Mouse (Mus musculus): ENCODE results near the gene Hpn. TPM values are rescaled to one million over a fixed set of nuclear protein-coding genes. Genes with fewer than 3 reads are reported as not detected.

The Hpn gene
- total and polyA plus RNA-seq, 2 experiments from 2014 or later, result 0.49 to 0.62 TPM

GRCm38 (mm10) chr7:31145596-31146160, 30.6 kb upstream of the Hpn start:
- H3K9ac ChIP-seq (replicated peaks; ENCODE audit: low read length, poor library complexity, severe bottlenecking), result 0 out of 2 replicates have a peak overlapping the region, but pooled peaks have one; percentile 5
- ATAC-seq (ENCODE audit: low FRiP score), result no peak
- DNase-seq (ENCODE audit: low spot score), result no peak
- TF ChIP-seq CTCF (IDR thresholded peaks at IDR 0.05), result no peak
- H3K4me1 ChIP-seq (ENCODE audit: insufficient read depth, low read length), result 0 out of 2 replicates have a peak, but pooled peaks cover 11% of the 10 kb centered on the region
- H3K4me3 ChIP-seq (ENCODE audit: low read depth, low read length), result no peak overlapping the region
- H3K27me3 ChIP-seq (ENCODE audit: insufficient read depth, low read length), result no peaks in the 10 kb centered on the region
- 89% methylated on average over 12 of the region's 12 CpGs for WGBS
- no peaks in the 10 kb centered on the region for H3K9me3 ChIP-seq (ENCODE audit: low read length)
- H3K27ac ChIP-seq (ENCODE audit: low read depth, low read length), result no peak overlapping the region
- H3K36me3 ChIP-seq (ENCODE audit: insufficient read depth, low read length), result peaks cover 30% of the 10 kb centered on the region
- H3K4me2 ChIP-seq (ENCODE audit: low read depth, low read length, poor library complexity, severe bottlenecking), result no peak overlapping the region

GRCm38 (mm10) chr7:31144886-31145285, 29.8 kb upstream of the Hpn start:
- Histone ChIP-seq H3K4me1 (ENCODE audit: insufficient read depth, low read length) (0 out of 2 replicates have a peak, but pooled peaks cover 11% of the 10 kb centered on the region), H3K36me3 (ENCODE audit: insufficient read depth, low read length) (peaks cover 36% of the 10 kb centered on the region), H3K9me3 (ENCODE audit: low read length) (no peaks in the 10 kb centered on the region), H3K27ac (ENCODE audit: low read depth, low read length) (no peak overlapping the region), H3K4me3 (ENCODE audit: low read depth, low read length) (no peak overlapping the region), H3K9ac (replicated peaks; ENCODE audit: low read length, poor library complexity, severe bottlenecking) (no peak overlapping the region), H3K27me3 (ENCODE audit: insufficient read depth, low read length) (no peaks in the 10 kb centered on the region), H3K4me2 (ENCODE audit: low read depth, low read length, poor library complexity, severe bottlenecking) (no peak overlapping the region)
- peak; percentile 42 for TF ChIP-seq CTCF (IDR thresholded peaks at IDR 0.05)
- DNase-seq (ENCODE audit: low spot score) (peak; percentile 16), ATAC-seq (ENCODE audit: low FRiP score) (no peak)
- WGBS, result 97% methylated on average over 16 of the region's 16 CpGs

- H3K4me2 ChIP-seq (ENCODE audit: low read depth, low read length, poor library complexity, severe bottlenecking), result no peak overlapping the region
- H3K36me3 ChIP-seq (ENCODE audit: insufficient read depth, low read length), result peaks cover 76% of the 10 kb centered on the region
- no peak for TF ChIP-seq CTCF (IDR thresholded peaks at IDR 0.05)
- no peaks in the 10 kb centered on the region for H3K9me3 ChIP-seq (ENCODE audit: low read length)
- DNase-seq (ENCODE audit: low spot score) (no peak), ATAC-seq (ENCODE audit: low FRiP score) (no peak)
- no peaks in the 10 kb centered on the region for H3K27me3 ChIP-seq (ENCODE audit: insufficient read depth, low read length)
- no peak overlapping the region for H3K9ac ChIP-seq (replicated peaks; ENCODE audit: low read length, poor library complexity, severe bottlenecking)
- WGBS, result 95% methylated on average over 10 of the region's 10 CpGs
- H3K4me3 ChIP-seq (ENCODE audit: low read depth, low read length), result no peak overlapping the region
- no peaks in the 10 kb centered on the region for H3K4me1 ChIP-seq (ENCODE audit: insufficient read depth, low read length)
- no peak overlapping the region for H3K27ac ChIP-seq (ENCODE audit: low read depth, low read length)
These were observed 25.9 kb upstream of the Hpn start for GRCm38 (mm10) chr7:31140941-31141340.

GRCm38 (mm10) chr7:31140302-31140701, 25.2 kb upstream of the Hpn start:
- Histone ChIP-seq H3K4me1 (ENCODE audit: insufficient read depth, low read length) (no peaks in the 10 kb centered on the region), H3K36me3 (ENCODE audit: insufficient read depth, low read length) (peaks cover 82% of the 10 kb centered on the region), H3K27ac (ENCODE audit: low read depth, low read length) (no peak overlapping the region), H3K4me2 (ENCODE audit: low read depth, low read length, poor library complexity, severe bottlenecking) (no peak overlapping the region), H3K9ac (replicated peaks; ENCODE audit: low read length, poor library complexity, severe bottlenecking) (no peak overlapping the region), H3K27me3 (ENCODE audit: insufficient read depth, low read length) (no peaks in the 10 kb centered on the region), H3K4me3 (ENCODE audit: low read depth, low read length) (no peak overlapping the region), H3K9me3 (ENCODE audit: low read length) (no peaks in the 10 kb centered on the region)
- ATAC-seq (ENCODE audit: low FRiP score) (no peak), DNase-seq (ENCODE audit: low spot score) (no peak)
- no peak for TF ChIP-seq CTCF (IDR thresholded peaks at IDR 0.05)
- WGBS, result 87% methylated on average over 4 of the region's 4 CpGs

- peak; percentile 28; the same call in 1 of the 2 replicates for ATAC-seq (ENCODE audit: low FRiP score)
- Histone ChIP-seq H3K4me2 (ENCODE audit: low read depth, low read length, poor library complexity, severe bottlenecking) (no peak overlapping the region), H3K36me3 (ENCODE audit: insufficient read depth, low read length) (peaks cover 88% of the 10 kb centered on the region), H3K27me3 (ENCODE audit: insufficient read depth, low read length) (no peaks in the 10 kb centered on the region), H3K9me3 (ENCODE audit: low read length) (no peaks in the 10 kb centered on the region), H3K4me3 (ENCODE audit: low read depth, low read length) (no peak overlapping the region), H3K9ac (replicated peaks; ENCODE audit: low read length, poor library complexity, severe bottlenecking) (no peak overlapping the region), H3K4me1 (ENCODE audit: insufficient read depth, low read length) (no peaks in the 10 kb centered on the region), H3K27ac (ENCODE audit: low read depth, low read length) (no peak overlapping the region)
- WGBS, result 60% methylated on average over 5 of the region's 5 CpGs
- peak; percentile 54 for DNase-seq (ENCODE audit: low spot score)
- TF ChIP-seq CTCF (IDR thresholded peaks at IDR 0.05), result peak; percentile 84
These were observed 24.7 kb upstream of the Hpn start for GRCm38 (mm10) chr7:31139765-31140164.

GRCm38 (mm10) chr7:31135717-31136116, 20.6 kb upstream of the Hpn start:
- Histone ChIP-seq H3K27ac (ENCODE audit: low read depth, low read length) (no peak overlapping the region), H3K4me1 (ENCODE audit: insufficient read depth, low read length) (no peaks in the 10 kb centered on the region), H3K27me3 (ENCODE audit: insufficient read depth, low read length) (no peaks in the 10 kb centered on the region), H3K9me3 (ENCODE audit: low read length) (no peaks in the 10 kb centered on the region), H3K36me3 (ENCODE audit: insufficient read depth, low read length) (peaks cover 94% of the 10 kb centered on the region), H3K9ac (replicated peaks; ENCODE audit: low read length, poor library complexity, severe bottlenecking) (no peak overlapping the region), H3K4me3 (ENCODE audit: low read depth, low read length) (no peak overlapping the region), H3K4me2 (ENCODE audit: low read depth, low read length, poor library complexity, severe bottlenecking) (no peak overlapping the region)
- ATAC-seq (ENCODE audit: low FRiP score) (no peak), DNase-seq (ENCODE audit: low spot score) (no peak)
- 95% methylated on average over 10 of the region's 10 CpGs for WGBS
- TF ChIP-seq CTCF (IDR thresholded peaks at IDR 0.05), result no peak
